Mouse (Mus musculus): ENCODE data around the gene Snrpb2. TPM values are rescaled to one million over a fixed set of nuclear protein-coding genes. Genes with fewer than 3 reads are reported as not detected.

Gene Snrpb2
- polyA plus RNA-seq, 1 experiment from 2014 or later: 46.9 TPM

Other genes starting within 250 kb of the Snrpb2 start
- gene Kif16b, start 161.5 kb upstream of the Snrpb2 start, polyA plus RNA-seq (2015; fragmentation: Nextera tagmentation; extraction: Ambion mirVana): 11.1 and 11.5 TPM in 2 replicates
- 0.24 and 0.46 TPM in 2 replicates for gene Otor, start 15.4 kb downstream of the Snrpb2 start, polyA plus RNA-seq (2015; fragmentation: Nextera tagmentation; extraction: Ambion mirVana)

Data from intestine, embryonic 16.5 days (tissue).